15 mouse cellular contexts compared by ENCODE assay signal in genomic region chr17:28694832-28695231, GRCm38 (mm10). TPM values are rescaled to one million over a fixed set of nuclear protein-coding genes. Genes with fewer than 3 reads are reported as not detected.
"Had no signal": no experiment of that assay in that cellular context is flagged by ENCODE, and none has a peak within 500 bp of the region (broad histone marks: within the 10 kb centered on the region; RNA-seq: fewer than 3 reads in every experiment).

No protein-coding gene starts in this region.

- H3K9me3 ChIP-seq: intestine, embryonic 15.5 days; limb, embryonic 13.5 days; liver, embryonic 15.5 days; midbrain, embryonic 12.5 days; stomach, embryonic 15.5 days had no signal

- ATAC-seq: intestine, embryonic 15.5 days; midbrain, embryonic 16.5 days had no signal

- H3K36me3 ChIP-seq: intestine, embryonic 15.5 days; limb, embryonic 13.5 days; midbrain, embryonic 12.5 days; stomach, embryonic 15.5 days had no signal

- H3K27ac ChIP-seq: intestine, embryonic 15.5 days; kidney, postnatal 0 days; limb, embryonic 13.5 days; midbrain, embryonic 12.5 days; stomach, embryonic 15.5 days had no signal

- H3K9ac ChIP-seq: intestine, embryonic 15.5 days; limb, embryonic 13.5 days; liver, embryonic 15.5 days; midbrain, embryonic 12.5 days; stomach, embryonic 15.5 days had no signal

- H3K4me3 ChIP-seq: intestine, embryonic 15.5 days; limb, embryonic 13.5 days; liver, embryonic 15.5 days; midbrain, embryonic 12.5 days; stomach, embryonic 15.5 days had no signal

- H3K4me2 ChIP-seq: intestine, embryonic 15.5 days; limb, embryonic 13.5 days; midbrain, embryonic 12.5 days; stomach, embryonic 15.5 days had no signal

- H3K27me3 ChIP-seq: intestine, embryonic 15.5 days; limb, embryonic 13.5 days; liver, embryonic 15.5 days; stomach, embryonic 15.5 days had no signal

- DNase-seq: kidney, adult 18-20 months; kidney, postnatal 4 days; left cerebral cortex, postnatal 4 days; lung, postnatal 36 days; right cerebral cortex, postnatal 14 days; thymus, adult 2 months; thymus, postnatal 36 days had no signal

RNA-seq across cellular contexts. Expression of gene AC170998.1, which starts 31.1 kb away (rescaled TPM):
- polyA plus RNA-seq: testis, adult 2 months had no signal
